Mouse (Mus musculus) cerebellum, postnatal 10 days (tissue): ENCODE results near the gene Naaa.

Experiments used
- DNase-seq, 2 experiments: peaks; one replicate each; pipeline ENCODE4 v3.0.0; 2021; ENCODE audit warnings: mixed read lengths in 2 of 2

Naaa gene

GRCm38 (mm10) chr5:92262646-92263045 is 15.3 kb downstream of the Naaa start:
- DNase-seq: no peak

- DNase-seq: no peak
Measured at GRCm38 (mm10) chr5:92256218-92256617, 21.8 kb downstream of the Naaa start, which contains the start of gene Ppef2. TSS of gene Ppef2 (minus strand) at chr5:92256278.

- DNase-seq: no peak
Measured at GRCm38 (mm10) chr5:92254476-92254875, 23.5 kb downstream of the Naaa start.

- DNase-seq: peak; percentile 51 to 59
Measured at GRCm38 (mm10) chr5:92252797-92253343, 25.1 kb downstream of the Naaa start.

- no peak for DNase-seq
Measured at GRCm38 (mm10) chr5:92252031-92252430, 25.9 kb downstream of the Naaa start.

- no peak for DNase-seq
Measured at GRCm38 (mm10) chr5:92248614-92249013, 29.4 kb downstream of the Naaa start.

GRCm38 (mm10) chr5:92245483-92245882 is 32.5 kb downstream of the Naaa start:
- DNase-seq: no peak

- DNase-seq: no peak
Measured at GRCm38 (mm10) chr5:92244900-92245299, 33.1 kb downstream of the Naaa start.

- no peak for DNase-seq
Measured at GRCm38 (mm10) chr5:92240769-92241168, 37.2 kb downstream of the Naaa start.

GRCm38 (mm10) chr5:92239333-92240232 is 38.4 kb downstream of the Naaa start:
- DNase-seq: peak; percentile 90

- DNase-seq: no peak
Measured at GRCm38 (mm10) chr5:92234939-92235557, 42.9 kb downstream of the Naaa start.

- no peak for DNase-seq
Measured at GRCm38 (mm10) chr5:92233366-92233765, 44.6 kb downstream of the Naaa start.

- no peak for DNase-seq
Measured at GRCm38 (mm10) chr5:92231836-92232235, 46.1 kb downstream of the Naaa start.

GRCm38 (mm10) chr5:92230306-92230705 is 47.7 kb downstream of the Naaa start:
- DNase-seq: no peak

GRCm38 (mm10) chr5:92229514-92229913 is 48.5 kb downstream of the Naaa start:
- no peak for DNase-seq

GRCm38 (mm10) chr5:92228776-92229175 is 49.2 kb downstream of the Naaa start:
- no peak for DNase-seq

- DNase-seq: no peak
Measured at GRCm38 (mm10) chr5:92227782-92228181, 50.2 kb downstream of the Naaa start.

- peak; percentile 60 to 71 for DNase-seq
Measured at GRCm38 (mm10) chr5:92220287-92220902, 57.6 kb downstream of the Naaa start.

GRCm38 (mm10) chr5:92219826-92220225 is 58.1 kb downstream of the Naaa start:
- DNase-seq: peak; percentile 72 to 76

- peak; percentile 29 to 37 for DNase-seq
Measured at GRCm38 (mm10) chr5:92218915-92219793, 58.8 kb downstream of the Naaa start.

- no peak for DNase-seq
Measured at GRCm38 (mm10) chr5:92215308-92215707, 62.7 kb downstream of the Naaa start, which contains the start of gene U90926. TSS of gene U90926 (minus strand) at chr5:92215408.

GRCm38 (mm10) chr5:92212231-92212630 is 65.7 kb downstream of the Naaa start:
- no peak for DNase-seq
